Mouse (Mus musculus) adrenal gland, postnatal 14 days (tissue): Measurements from ENCODE around the gene Rab17. TPM values are rescaled to one million over a fixed set of nuclear protein-coding genes. Genes with fewer than 3 reads are reported as not detected.

Source experiments
- DNase-seq: peaks from one replicate; pipeline ENCODE4 v3.0.0; 2021; ENCODE audit warnings: mixed read lengths
- total RNA-seq: library from RNA; stranded (reverse); gene quantifications from 2 replicates; pipeline ENCODE4 v1.2.3, GENCODE M21; 2021

Rab17 gene
- total RNA-seq, 1 experiment from 2014 or later: 2.7 TPM

GRCm38 (mm10) chr1:90995916-90996315, 26.5 kb upstream of the Rab17 start:
- DNase-seq: no peak

- DNase-seq: peak; percentile 3
These were observed 11.9 kb upstream of the Rab17 start for GRCm38 (mm10) chr1:90981346-90981745.

GRCm38 (mm10) chr1:90980638-90981330, 11.3 kb upstream of the Rab17 start:
- DNase-seq: peak; percentile 6

DNA sequence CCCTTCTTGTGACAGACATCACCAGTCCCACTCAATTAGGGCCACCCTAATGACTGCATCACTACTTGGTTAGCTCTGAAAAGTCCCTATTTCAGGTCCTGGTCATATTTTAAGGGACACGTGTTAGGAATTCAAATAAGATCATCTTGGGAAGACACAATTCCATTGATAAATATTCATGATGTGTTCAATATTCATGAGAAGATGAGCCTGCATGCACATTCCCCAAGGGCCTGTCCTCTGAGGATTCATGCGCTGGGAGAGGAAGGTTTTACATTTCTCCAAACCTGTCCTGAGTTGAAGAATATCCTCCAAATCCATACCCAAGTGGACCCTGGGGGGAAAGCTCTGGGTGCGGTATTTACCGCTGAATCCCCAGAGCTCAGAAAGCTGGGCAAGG, 6.5 kb upstream of the Rab17 start:
- no peak for DNase-seq

GRCm38 (mm10) chr1:90974906-90975649, 5.6 kb upstream of the Rab17 start:
- peak; percentile 84 for DNase-seq

DNA sequence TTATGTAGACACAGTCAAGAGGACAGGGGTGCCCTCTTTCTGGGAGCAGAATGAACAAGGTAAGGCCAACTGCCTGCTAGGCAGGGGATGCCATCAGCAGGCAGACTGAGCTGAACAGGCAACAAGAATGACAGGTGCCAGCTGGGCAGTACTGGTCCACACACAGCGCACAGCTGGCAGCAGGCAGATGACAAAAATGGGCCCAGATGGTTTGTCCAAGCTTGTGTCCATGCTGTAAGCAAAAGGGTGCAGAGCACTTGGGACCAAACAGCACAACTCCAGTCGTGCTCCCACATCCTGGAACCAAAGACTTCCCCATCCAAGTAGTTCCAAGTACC, 4.1 kb upstream of the Rab17 start:
- no peak for DNase-seq

GRCm38 (mm10) chr1:90972911-90973573, 3.6 kb upstream of the Rab17 start:
- peak; percentile 96 for DNase-seq

GRCm38 (mm10) chr1:90969881-90970390, 475 bp upstream of the Rab17 start:
- no peak for DNase-seq

DNA sequence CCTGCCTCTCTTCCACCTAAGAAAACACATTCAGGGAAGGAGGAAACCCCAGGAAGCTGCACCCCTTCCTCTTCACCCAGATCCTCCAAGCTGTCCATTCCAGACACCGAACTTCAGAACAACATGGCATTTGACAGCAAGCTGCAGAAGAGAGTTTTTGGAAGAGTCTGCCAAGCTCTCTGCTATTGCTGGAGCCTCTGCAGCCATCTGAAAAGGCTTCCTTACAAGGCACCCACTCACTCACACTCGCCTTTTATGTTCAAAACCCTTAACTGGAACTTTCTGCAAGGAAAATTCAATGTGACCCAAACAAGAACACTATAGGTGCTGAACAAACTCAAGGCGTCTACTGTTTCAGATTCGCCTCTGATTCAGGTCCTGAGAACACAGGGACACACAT, 812 bp downstream of the Rab17 start:
- DNase-seq: no peak

DNA sequence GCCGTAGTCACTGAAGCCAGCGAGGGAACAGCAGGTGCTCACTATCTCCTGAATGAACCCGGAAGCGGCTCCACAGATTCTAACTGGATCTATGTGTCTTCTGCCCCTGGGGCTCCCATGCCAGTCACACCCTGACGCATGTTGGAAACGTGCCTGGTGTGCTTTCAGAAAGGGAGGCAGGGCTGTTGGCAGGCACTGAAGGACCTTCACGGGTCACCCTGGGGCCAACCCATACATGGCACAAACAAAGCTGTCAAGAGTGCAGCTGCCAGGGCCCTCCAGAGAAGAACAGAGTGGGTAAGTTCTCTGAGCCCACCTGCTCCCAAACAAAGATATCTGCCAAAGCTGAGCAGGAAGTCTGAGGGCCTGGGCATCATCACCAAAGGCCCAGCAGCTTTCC, 1.9 kb downstream of the Rab17 start:
- DNase-seq: peak; percentile 89

DNA sequence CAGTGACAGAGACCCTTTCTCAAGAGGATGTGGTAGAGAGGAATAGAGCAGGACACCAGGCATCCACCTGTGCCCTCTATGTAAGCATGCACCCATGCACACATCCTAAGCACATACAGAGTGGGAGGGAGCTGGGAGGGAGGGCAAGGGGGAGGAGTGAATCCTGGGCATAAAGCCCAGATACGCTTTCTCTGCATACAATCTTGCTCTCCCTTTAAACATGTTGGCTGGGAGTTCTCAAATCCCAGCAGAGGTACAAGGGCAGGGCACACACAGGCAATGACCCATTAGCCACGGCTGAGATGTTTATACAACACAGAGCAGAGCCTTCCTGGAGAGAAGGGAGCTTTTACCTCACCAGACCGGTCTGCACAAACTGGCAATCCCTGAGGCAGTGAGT, 6.5 kb downstream of the Rab17 start:
- no peak for DNase-seq

GRCm38 (mm10) chr1:90962526-90962925, 6.9 kb downstream of the Rab17 start:
- DNase-seq: no peak

- peak; percentile 72 for DNase-seq
These were observed 13.0 kb downstream of the Rab17 start for GRCm38 (mm10) chr1:90956245-90957096.

GRCm38 (mm10) chr1:90953688-90954087, 15.8 kb downstream of the Rab17 start:
- no peak for DNase-seq

GRCm38 (mm10) chr1:90952808-90953207, 16.7 kb downstream of the Rab17 start, which contains the start of gene Prlh:
Prlh (plus strand) TSS chr1:90953108.
- no peak for DNase-seq

DNA sequence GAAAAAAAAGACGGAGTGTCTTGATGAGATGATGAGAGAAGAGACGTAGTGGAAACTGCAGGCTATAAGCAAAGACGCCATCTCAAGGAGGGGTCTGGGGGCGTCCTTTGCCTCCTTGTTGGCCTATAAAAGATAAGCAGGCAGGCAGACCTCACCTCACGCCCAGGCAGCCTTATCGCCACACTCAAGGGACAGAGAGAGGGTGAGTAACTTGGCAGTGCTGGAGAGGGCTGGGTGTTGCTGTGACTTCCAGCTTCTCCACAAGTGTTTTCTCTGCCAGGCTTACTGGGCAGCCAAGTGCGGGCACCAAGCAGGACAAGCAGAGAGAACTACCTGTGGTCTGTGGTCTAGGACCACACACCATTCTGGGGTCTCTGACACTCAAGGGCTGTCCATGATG, 17.8 kb downstream of the Rab17 start:
- DNase-seq: no peak

- no peak for DNase-seq
These were observed 20.2 kb downstream of the Rab17 start for GRCm38 (mm10) chr1:90949309-90949708.

DNA sequence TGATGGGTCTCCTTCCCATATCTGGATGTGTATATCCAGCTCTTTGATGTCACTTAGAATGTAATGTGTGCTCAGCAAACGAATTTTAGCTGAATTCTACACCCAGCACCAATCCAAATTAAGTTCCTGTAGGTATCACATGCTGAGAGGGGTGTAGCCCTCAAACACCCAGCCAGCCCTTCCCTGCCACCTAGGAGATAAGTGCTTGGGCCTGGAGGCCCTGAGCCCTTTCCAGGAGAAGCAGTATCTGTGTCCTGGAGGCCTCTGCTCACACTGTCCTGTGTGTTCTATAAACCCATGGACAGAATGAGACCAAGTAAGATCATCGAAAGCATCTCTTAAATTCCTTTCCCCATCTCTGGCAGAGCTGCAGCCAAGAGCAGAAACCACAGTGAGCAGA, 22.2 kb downstream of the Rab17 start:
- DNase-seq: no peak

DNA sequence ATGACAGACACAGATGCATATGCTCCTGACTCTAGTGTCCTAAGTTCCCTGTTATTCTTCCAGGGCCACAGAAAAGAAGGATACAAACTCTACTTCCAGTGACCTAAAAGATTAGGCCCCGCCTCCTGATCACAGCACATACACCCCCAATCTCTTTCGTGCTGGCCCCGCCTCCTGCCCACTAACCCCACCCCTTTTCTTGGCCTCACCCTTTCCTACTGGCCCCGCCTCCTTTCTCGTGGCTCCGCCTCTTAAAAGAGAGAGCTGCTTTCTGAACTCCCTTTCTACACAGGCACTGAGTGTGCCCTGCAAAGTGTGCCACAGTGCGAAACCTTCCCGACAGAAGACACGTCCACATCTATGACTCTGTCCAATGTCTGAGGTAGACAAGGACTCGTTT, 24.3 kb downstream of the Rab17 start:
- no peak for DNase-seq

GRCm38 (mm10) chr1:90939980-90940379, 29.5 kb downstream of the Rab17 start:
- DNase-seq: peak; percentile 16

- no peak for DNase-seq
These were observed 32.5 kb downstream of the Rab17 start for GRCm38 (mm10) chr1:90936990-90937389.

- no peak for DNase-seq
These were observed 36.5 kb downstream of the Rab17 start for GRCm38 (mm10) chr1:90933001-90933400.
